Mouse (Mus musculus): ENCODE data around the gene Ccdc40. TPM values are rescaled to one million over a fixed set of nuclear protein-coding genes. Genes with fewer than 3 reads are reported as not detected.

The Ccdc40 gene
- total RNA-seq (2021) (under 1 TPM; 0.26 to 0.83 TPM), polyA plus RNA-seq (2012; rRNA removed) (0.34 and 1.1 TPM in 2 replicates)
- long read RNA-seq = 0 reads

DNA sequence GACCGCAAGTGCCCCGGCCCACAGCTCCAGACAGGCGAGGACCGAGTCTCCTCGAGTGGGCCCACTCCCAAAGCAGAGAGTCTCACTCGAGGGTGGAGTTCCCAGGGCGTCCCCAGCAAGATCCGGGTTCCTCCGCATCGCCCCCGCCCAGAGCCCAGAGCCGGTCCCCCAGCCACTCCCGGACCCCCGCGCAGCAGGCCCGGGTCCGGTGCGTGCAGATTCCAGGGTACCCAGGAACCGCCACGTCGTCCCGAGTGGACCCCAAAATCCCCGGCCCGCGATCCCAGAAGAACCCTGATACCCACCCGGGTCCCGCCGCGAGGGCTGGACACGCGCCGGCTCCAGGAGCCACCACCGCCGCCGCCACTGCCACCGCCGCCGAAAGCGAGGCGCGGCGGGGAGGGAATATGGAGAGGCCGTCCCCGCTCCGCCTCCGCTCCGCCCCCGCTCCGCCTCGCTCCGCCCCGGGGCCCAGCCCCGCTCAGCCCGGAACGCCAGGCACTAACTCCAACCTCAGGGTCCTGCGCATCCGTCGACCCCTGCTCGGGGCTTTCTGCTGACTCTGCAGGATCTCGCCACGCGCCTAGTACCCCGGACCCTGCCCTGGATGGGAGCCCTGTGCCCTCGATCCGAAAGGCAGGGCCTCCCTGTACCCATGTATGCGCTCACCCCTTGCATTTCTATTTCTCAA, at the start of gene Ccdc40, which contains the start of gene Tbc1d16:
Gene Ccdc40 (plus strand): TSS at position 482 of the 691 bp plus-strand sequence.
Gene Tbc1d16 (minus strand): TSS at position 409 of the 691 bp plus-strand sequence.
- DNase-seq = peak; percentile 87

DNA sequence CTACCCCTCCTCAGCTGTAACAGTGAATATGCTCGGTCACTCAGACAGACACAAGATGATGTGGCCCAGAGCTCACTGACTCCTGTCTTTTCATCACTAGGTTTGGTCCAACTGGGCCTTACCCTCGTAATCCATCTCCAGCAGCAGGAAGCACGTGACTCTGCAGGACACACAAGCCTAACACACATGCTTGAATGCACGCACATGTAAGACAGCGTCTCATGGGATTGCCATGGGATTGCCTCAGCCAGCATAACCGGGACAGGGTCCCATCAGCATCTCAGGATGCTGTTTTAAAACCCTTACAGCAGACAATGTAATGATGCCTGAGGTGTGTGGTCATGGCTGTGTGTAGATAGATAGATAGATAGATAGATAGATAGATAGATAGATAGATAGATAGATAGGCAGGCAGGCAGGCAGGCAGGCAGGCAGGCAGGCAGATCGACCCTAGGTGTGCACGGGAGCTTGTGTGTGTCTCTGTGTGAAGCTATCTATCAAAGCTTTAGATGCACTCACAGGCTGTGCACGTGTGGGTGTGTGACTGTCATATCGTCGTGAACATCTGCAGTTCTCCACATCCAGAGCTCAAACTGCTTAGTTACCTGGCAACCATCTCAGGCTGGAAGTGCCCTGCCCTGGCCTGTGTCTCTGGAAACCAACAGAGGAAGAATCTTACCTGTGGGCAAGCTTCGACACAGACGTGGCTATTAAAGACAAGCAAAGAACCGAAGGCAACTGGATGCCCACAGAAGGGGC, 47.4 kb upstream of the Ccdc40 start:
- DNase-seq = no peak

DNA sequence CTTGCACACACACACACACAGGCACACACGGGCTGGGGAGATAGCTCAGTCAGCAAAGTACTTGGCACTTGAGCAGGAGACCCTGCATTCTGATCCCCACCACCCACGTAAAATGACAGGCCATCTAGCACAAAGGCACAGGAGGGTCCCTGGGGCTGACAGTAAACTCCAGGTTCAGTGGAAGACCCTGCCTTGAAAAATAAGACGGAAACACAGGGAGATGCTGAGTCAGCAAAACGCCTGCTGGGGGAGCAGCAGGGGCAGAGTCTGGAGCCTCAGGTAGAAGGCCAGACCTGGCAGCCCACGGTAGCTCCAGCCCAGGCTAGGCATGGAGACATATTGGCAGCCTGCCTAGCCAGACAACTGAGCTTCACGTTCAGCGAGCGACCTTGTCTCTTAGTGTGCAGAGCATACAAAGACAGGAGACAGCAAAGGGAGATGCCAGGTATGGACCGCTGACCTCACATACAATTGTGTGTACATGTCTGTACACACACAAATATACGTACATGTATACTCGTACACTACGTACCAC, 46.4 kb upstream of the Ccdc40 start:
- DNase-seq = no peak

DNA sequence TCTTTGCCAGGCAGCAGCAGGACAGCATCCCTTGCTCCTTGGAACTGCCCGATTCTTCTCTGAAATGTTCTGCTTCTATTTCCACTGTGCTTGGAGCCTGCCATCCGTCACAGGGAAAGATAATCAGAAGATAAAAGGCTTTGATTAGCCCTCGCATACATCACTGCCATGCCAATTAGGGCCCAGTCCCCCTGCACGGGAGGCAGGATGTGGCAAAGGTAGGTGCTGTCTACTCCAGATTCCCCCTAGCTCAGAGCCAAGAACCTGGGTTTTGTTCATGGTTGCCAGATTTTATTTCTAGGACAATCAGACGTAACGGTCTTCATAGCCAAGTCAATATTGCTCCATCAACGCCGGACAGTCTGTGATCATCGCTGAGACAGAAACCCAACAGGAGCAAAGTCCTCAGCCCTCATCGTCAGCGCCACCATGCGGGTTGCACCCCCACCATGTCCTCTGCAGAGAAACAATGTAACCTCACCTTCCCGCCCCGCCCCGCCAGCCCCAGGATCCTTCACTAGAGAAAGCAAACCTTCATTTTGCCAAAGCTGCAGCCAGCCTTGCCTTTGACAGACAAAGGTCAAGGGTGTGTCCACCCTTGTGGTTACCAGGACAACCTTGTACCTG, 44.6 kb upstream of the Ccdc40 start:
- DNase-seq = peak; percentile 27

DNA sequence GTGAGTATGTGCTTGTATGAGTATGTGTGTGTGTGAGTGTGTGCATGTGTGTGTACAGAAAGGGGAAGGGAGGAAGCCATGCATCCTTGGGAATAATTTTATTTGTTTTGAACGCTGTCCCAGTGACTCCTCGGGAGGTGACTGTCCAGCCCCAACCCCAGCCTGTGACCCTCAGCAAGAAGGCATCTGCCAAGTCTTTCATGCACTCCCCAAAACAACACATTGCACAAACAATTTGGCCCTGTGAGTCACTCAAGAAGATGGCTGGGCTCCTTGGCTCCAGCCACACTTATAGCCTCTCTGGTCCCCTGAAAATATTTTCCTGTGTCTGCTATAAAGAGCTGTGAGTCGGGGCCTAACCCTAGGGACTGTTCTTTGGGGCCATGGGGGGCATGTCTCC, 42.0 kb upstream of the Ccdc40 start:
- DNase-seq = peak; percentile 88

DNA sequence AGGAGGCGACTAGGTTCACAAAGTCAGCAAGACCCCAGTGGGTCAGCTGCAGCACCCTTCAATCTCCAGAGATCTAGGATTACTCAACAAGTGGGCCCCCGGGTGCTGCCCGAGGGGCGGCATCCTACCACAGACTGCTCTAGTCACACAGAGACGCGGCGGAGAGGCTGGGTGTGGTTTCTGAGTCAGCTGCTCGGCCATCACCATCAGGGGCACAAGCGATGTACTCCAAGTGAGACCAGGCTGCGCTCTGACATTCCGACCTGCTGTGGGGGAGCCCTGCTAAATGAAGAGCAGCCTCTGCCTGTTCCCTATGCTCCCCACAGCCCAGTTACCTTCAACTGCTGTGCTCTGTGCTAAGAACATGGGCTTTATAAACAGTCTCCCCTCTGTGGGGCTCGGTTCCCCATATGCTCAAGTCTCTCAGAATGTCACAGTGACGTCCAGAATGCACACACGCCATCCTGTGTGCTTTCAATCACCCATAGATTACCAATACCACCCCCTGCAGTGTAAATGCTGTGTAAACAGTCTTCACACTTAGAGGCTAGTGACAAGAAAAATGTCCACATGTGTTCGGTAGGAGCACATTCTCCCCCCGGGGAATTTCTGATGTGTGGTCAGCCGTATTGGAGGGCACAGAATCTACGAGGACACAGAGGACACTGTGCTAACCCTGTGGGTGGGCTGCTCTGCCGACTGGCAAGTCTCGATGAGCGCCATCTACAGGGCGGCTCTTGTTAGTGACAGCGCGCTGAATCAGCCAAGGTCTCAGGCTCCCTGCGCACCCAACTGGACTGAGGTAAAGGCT, 41.2 kb upstream of the Ccdc40 start:
- peak; percentile 90 for DNase-seq

DNA sequence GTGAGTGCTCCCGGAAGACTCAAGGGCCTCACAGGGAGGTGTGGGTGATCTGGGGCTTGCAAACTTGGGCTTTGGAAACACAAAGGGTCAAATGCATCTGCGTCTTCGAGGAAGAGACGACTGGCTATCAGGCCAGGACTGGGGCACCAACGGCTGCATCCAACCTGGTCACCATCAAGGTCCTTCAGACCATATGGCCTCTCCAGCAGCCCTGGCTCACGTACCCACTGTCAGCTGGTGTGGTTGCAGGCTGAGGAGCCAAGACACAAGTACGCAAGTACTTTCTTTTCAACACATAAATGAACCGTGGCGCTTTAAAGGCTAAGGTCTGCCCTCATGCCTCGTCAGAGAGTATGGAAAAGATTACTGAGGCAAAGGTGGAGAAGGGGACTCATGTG, 40.6 kb upstream of the Ccdc40 start:
- no peak for DNase-seq

DNA sequence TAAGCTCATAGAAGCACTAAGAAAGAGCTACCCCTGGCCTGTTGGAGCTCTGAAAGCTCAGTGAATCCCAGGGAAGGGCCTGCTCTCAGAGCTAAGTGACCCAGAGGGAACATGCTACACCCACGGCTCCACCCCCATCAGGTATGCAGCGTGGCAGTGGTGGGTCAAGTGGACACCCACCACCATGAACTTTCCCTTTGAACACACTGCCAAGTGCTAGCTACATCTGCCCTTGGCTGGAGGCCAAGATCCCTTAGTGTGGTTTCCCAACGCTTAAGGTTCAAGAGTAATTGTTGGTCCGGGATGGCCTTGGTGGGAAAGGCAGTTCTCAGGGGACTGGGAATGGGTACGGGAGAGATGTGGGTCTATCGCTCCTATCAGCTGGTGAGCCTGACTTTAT, 40.0 kb upstream of the Ccdc40 start:
- DNase-seq = peak; percentile 81

DNA sequence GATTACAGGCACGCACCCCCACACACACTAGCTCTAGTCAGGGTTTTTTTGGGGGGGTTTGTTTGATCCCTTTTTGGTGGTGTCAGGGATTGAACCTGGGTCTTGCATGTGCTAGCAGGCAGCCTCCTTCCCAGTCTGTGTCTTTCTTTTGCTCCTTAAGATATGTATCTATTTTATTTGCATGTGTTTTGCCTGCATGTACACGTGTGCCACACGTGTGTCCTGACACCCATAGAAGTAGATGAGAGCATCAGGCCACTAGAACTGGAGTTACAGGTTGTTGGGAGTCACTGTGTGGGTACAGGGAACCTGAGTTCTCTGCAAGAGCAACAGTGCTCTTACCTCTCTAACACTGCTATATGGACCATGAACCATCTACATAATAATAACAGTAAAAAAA, 39.1 kb upstream of the Ccdc40 start:
- no peak for DNase-seq

DNA sequence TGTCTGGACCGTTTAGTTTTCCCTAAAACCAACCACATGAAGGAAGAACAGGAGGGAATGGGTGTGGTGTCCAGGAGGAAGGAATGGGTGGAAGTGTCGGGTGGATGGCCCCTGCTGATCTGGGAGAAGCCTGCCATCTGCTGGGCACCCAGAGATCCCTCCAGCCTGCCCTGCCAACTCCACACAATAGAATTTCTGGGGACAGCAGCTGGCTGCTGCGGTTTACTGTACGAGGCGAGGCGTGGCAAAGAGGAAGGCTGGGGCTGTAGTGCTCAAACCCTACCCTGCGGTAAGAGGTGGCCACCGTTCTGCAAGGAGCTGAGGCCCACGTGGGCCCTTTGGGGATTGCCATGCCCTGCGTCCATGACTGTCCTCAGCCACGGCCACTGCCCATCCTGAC, 37.9 kb upstream of the Ccdc40 start:
- peak; percentile 88 for DNase-seq

DNA sequence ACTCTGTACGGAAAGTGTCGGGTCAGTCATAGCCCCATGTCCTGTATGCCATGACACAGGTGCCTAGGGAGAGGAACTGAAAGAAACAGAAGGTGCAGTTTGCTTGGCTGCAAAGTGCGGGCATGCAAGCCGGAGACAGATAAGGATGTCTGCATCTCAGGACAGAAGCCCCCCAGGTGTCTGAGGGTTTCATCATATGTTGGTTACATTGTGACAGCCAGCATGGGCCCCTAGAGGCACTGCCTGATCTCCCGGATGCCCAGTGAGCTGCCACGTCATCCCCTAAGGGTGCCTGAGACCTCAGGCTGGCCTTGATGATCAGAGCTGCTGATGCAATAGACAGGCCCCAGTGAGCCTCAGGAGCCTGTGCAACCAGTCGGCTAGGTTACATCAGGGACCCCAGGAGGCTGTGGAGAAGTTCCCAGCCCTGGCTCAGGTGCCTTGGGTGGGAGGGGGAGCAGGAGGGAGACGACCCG, 36.7 kb upstream of the Ccdc40 start:
- DNase-seq = peak; percentile 82

DNA sequence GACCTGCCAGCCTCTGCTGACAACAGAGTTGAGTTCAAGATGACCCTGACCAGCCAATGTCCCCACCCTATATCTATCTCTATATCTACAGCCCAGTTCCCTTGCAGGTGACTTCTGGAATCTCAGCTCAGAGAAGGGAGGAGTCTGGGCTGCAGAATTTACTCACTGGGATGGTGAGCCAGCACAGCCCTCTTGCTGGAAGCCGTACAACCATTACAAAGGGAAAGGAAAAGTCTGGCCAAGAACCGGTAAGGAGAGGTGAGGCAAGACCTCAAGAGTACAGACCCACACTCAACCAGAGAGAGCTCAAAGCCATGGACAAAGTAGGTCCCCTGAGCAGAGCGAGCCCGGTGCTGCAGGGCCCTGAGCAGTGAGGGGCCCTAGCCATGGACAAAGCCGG, 36.2 kb upstream of the Ccdc40 start:
- DNase-seq = no peak

DNA sequence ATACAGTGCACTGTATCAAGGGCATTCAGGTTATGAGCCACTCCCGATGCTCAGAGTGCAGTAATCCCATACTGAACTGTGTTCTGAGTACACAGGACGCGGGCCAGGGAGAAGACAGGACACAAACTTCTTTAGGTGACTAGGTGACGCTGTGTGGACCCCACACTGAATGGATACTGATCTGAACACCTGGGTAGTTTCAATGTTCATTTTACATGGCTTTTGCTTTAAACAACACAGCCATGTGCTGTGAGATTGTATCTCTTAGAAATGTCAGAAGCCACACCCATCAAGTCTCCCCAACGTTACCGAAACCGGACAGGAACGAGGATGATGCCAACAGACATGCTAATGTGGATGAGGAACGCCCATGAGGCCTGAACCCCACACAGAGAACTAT, 35.8 kb upstream of the Ccdc40 start:
- no peak for DNase-seq

DNA sequence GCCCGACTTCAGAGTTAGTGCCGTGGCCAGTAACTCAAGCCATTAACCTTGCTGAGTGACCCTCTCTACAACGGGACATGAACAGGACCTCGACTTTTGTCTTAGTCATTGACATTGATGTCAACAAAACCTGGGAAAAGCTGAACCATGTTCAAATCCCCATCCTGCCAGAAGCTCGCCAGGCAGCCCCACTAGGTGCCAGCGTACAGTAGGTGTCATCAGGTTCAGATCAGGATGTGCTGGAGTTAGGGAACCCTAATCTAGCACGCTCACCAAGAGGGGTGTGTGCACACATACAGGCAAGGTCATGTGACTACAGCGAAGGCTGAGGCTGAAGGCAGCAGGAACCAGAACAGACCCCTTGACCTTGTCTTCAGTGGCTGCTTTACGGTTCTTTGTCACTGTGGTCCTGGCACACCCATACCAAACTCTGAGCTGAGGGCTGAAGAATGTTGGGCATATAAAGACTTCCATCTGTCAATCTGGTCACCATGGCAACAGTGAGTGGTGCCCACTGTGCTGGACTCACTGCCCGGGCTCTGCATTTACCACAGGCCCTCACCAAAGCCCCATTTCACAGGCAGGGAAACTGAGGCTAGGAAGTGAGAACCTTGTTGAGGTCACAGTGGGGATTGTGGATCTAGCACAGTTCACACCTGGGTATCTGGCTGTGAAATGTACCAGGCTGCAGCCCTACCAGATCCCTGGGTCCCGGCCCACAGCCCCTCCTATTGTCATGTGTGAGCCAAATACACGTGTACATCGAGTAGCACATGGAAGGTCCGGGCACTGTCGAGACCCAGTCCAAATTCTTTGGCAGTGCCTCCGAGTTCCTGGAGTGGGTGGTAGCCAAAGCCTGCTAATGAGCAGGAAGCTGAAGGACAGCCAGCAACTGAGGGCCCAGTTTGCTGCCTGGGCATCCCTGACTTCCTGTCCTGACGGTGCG, 30.5 kb upstream of the Ccdc40 start:
- no peak for DNase-seq

DNA sequence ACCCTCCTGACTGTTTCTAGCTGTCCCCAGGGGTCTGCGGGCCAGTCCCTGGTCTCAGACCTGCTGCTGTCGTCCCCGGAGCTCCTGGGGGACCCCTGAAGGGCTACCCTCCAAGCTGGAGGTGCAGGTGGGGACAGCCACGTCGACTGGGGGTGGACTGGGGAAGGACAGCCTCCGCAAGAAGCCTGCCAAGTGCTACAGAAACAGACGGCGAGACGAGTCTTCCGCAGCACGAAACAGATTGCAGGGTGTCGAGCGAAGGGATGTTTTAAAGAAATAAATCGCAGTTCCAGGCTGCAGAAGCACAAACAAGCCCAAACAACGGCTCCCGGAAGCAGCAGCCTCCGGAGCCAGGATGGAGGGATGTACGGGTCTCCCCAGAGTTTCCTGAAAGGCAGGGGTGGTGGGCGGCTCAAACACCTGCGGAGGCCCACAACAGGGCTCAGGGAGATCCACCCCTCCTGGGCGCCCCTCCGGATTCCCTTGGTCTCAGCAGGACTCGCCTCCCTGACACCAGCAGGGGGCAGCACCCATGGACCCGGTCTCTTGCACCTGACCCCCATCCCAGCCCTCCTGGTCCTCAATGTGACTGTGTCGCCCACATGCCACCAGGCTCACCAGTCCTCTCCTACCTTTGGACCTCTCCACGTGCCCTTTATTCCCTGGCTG, 29.7 kb upstream of the Ccdc40 start:
- no peak for DNase-seq

DNA sequence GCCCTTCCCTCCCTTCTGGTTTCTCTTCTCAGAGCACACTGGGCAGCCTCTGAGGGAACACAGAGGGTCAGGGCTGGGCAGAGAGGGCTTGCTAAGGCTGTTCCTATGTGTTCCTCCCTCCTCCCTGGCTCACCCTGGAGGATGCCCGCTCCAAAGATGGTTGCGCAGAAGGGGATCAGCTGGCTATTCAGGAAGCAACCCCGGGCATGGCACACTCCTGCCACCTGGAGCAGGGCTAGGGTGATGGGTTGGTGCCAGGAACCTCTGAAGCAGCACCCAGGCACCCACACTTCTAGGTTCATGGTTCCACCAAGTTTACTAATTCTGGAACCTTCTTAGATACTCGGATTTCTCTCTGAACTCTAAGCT, 29.2 kb upstream of the Ccdc40 start:
- no peak for DNase-seq

DNA sequence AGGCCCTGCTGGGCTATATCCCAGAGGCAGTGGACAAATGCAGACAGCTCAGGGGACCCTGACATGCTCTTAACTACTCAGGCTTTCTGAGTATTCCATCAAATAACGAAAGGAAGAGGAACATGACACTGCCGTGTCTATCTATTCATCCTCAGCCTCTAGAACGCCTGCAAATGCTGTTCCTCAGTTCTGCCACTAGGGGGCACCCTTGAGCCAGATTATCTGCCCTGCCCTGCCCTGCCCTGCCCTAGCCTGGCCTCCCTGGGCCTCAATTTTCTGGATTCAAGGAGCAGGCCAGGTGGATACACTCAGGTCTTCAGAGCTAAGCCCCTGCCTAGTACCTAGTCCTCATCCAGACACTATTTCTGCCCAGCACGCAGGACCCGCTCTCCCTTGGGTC, 24.9 kb upstream of the Ccdc40 start:
- no peak for DNase-seq

DNA sequence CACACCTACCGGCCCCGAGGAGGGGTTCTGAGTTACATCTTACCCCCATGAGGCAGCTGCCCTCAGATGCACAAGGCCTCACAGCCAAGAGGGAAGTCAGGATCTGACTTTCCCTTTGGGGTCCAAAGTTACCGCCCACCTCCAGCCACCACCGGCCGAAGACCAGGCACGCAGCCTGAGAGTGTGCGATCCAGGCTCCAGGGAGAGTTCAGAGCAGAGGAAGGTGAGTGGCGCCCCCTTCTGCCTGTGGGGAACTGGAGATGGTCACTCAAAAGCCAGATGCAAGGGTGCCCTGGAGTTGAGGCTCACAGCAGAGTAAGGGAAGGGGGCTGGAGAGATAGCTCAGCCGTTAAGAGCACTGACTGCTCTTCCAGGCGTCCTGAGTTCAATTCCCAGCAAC, 22.6 kb upstream of the Ccdc40 start:
- DNase-seq = no peak

DNA sequence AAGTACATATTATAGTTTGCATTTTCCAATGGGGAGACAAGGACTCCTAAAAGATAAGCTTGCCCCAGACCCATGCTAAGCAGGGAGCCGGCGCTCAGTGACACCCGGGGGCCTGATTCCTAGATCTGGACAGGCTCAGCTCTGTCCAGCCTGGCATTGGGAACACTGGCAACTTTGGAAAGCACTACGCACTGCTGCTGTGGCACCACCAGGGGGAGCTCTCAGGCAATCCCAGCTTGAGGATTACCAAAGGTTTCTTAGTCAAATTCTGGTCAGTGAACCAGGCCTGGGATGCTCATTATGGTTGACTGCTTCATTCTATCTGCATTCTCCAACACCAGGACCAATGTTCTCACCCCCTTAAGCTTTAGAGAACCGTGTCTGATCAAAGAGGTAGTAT, 21.8 kb upstream of the Ccdc40 start:
- DNase-seq = peak; percentile 77

DNA sequence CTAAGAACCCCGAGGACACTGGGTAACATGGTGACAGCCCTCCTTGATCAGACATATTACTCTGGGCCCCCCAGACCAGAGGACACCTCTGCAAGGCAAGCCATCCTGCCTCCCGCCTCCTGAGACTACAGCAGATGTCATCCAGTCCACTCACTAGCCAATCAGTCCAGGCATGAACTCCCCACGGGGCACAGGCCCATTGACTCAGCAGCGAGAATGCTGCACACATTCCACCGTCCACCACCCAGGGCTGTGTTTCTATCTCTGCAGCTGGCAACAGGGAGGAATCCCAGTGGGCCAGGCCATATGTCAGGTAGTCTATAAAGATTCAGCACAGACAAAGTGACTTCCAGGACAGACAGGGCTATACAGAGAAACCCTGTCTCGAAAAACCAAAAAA, 20.4 kb upstream of the Ccdc40 start:
- no peak for DNase-seq

Measured in adrenal gland, adult 2 months (tissue).